8 mouse cellular contexts compared by ENCODE assay signal in the genomic region with DNA sequence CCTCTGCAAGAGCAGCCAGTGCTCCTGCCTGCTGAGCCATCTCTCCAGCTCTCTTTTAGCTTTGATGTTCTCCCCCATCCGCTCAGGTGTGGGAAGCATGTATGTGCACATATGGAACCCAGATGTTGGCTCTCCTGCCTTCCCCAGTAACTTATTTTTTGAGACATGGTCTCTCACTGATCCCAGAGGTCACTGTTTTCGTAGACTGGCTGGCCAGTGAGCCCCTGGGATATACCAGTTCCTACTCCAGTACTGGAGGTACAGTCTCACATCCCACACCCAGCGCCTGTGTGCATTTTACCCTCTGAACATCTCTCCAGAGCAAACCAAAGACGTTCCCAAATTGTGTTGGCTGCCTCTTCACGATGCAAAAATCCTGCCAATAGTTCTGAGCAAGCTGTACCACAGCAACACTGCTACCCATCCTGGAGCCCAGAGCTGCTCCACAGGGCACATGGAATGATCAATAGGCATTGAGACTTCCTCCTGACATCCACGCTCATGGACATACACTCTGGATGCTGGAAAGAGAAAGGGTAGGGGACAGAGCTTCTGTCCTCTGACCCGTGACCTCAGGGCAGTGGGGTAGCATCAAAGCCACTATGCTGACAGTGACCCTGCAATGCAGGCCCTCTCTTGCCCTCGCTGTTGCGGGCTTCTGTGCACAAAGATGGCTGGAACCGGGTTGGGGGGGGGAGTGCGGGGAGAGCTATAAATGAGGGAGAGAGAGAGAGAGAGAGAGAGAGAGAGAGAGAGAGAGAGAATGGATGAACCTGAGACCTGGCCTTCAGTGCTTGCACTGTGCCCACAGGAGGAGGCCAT.
DNase-seq lines count a peak whose midpoint lies in the region; ATAC-seq and TF ChIP-seq lines count a peak whose summit lies in the region.

No protein-coding gene starts in this region.

- 54% methylated on average over 11 of the region's 11 CpGs for WGBS in liver, embryonic 12.5 days (ENCODE audit: insufficient replicate concordance)

- no peak for TF ChIP-seq CTCF in left cerebral cortex, adult 2 months (IDR thresholded peaks at IDR 0.05)

- H3K27me3 ChIP-seq in liver, embryonic 12.5 days (replicated peaks): peaks cover 14% of the 10 kb centered on the region

- intact Hi-C loops in left cerebral cortex, adult 2 months (cut with DNase I): loop anchor here (5.0 kb wide), 1 partner anchor 192 kb away; no protein-coding TSS in a partner anchor

- peak overlapping the region; percentile 92 for H3K27ac ChIP-seq in left cerebral cortex, adult 2 months
- no peak overlapping the region for H3K27ac ChIP-seq in liver, embryonic 12.5 days

- H3K9me3 ChIP-seq in liver, embryonic 12.5 days (replicated peaks): no peaks in the 10 kb centered on the region

- no peak overlapping the region for H3K9ac ChIP-seq in liver, embryonic 12.5 days

- H3K4me2 ChIP-seq in liver, embryonic 12.5 days: no peak overlapping the region

- peak; percentile 66 for DNase-seq in embryo, embryonic 11 days
- peak; percentile 38 to 69 for DNase-seq in frontal cortex, adult 2 months (ENCODE audit: extremely low spot score in 1 of 2, low spot score in 1 of 2)
- DNase-seq in left cerebral cortex, adult 2 months (ENCODE audit: extremely low spot score in 1 of 2, low spot score in 2 of 2): peak in 1 of 2 experiments; percentile 38
- peak; percentile 57 for DNase-seq in neural tube, embryonic 10.5 days (ENCODE audit: extremely low spot score, low spot score)
- no peak for DNase-seq in lung, postnatal 25 days (ENCODE audit: low spot score)
- DNase-seq in ovary, postnatal 36 days (ENCODE audit: low spot score): no peak
- no peak for DNase-seq in urinary bladder, adult 2 months (ENCODE audit: low spot score)

- H3K4me3 ChIP-seq in left cerebral cortex, adult 2 months: no peak overlapping the region
- H3K4me3 ChIP-seq in liver, embryonic 12.5 days: no peak overlapping the region

- ATAC-seq in liver, embryonic 12.5 days: no peak

- H3K4me1 ChIP-seq in liver, embryonic 12.5 days: no peaks in the 10 kb centered on the region

- H3K36me3 ChIP-seq in liver, embryonic 12.5 days: no peaks in the 10 kb centered on the region

Comparison
In these comparisons a context has a peak if more than half of its experiments do, and no peak if none do; other contexts are left out.
1. DNase-seq: peak in embryo, embryonic 11 days (single experiment), frontal cortex, adult 2 months (2 of 2) and neural tube, embryonic 10.5 days (single experiment); none in lung, postnatal 25 days (single experiment), ovary, postnatal 36 days (single experiment) and urinary bladder, adult 2 months (single experiment).